Mouse (Mus musculus): Measurements from ENCODE around the gene Cpa2. TPM values are rescaled to one million over a fixed set of nuclear protein-coding genes. Genes with fewer than 3 reads are reported as not detected.
A peak's percentile ranks its signal among the peaks of the same experiment; 100 is the strongest.

Cpa2 gene
- polyA plus RNA-seq, 1 experiment from 2014 or later: 8.4 TPM

- WGBS: 7% methylated on average over 17 of the region's 17 CpGs
- peak; percentile 68 for DNase-seq (ENCODE audit: low spot score)
These were observed 5.3 kb downstream of the Cpa2 start for GRCm38 (mm10) chr6:30546571-30547273.

GRCm38 (mm10) chr6:30547274-30547645 lies 5.9 kb downstream of the Cpa2 start:
- ATAC-seq (ENCODE audit: low FRiP score): peak; percentile 44; the same call in 1 of the 2 replicates
- WGBS: 0% methylated on average over 17 of the region's 17 CpGs
- no peaks in the 10 kb centered on the region for H3K27me3 ChIP-seq (ENCODE audit: control insufficient read depth, insufficient read depth, low read length)

More at GRCm38 (mm10) chr6:30546571-30547273, 5.3 kb downstream of the Cpa2 start:
- Histone ChIP-seq H3K4me1 (replicated peaks; ENCODE audit: control insufficient read depth, insufficient read depth, low read length) (peaks cover 39% of the 10 kb centered on the region), H3K27ac (peak overlapping the region; percentile 94), H3K4me2 (replicated peaks) (peak overlapping the region; percentile 53), H3K36me3 (replicated peaks; ENCODE audit: control insufficient read depth, insufficient read depth) (no peaks in the 10 kb centered on the region), H3K9ac (peak overlapping the region; percentile 54), H3K9me3 (ENCODE audit: control insufficient read depth, low read length) (no peaks in the 10 kb centered on the region), H3K27me3 (ENCODE audit: control insufficient read depth, insufficient read depth, low read length) (no peaks in the 10 kb centered on the region), H3K4me3 (replicated peaks; ENCODE audit: low read length) (peak overlapping the region; percentile 20)
- peak; percentile 61 for ATAC-seq (ENCODE audit: low FRiP score)

GRCm38 (mm10) chr6:30547656-30548306 lies 6.4 kb downstream of the Cpa2 start:
- peak overlapping the region; percentile 17; the same call in 1 of the 2 replicates for H3K4me2 ChIP-seq (replicated peaks)
- no peaks in the 10 kb centered on the region for H3K27me3 ChIP-seq (ENCODE audit: control insufficient read depth, insufficient read depth, low read length)
- peak overlapping the region; percentile 67 for H3K27ac ChIP-seq
- DNase-seq (ENCODE audit: low spot score) (no peak), ATAC-seq (ENCODE audit: low FRiP score) (no peak)
- H3K9ac ChIP-seq: no peak overlapping the region
- no peaks in the 10 kb centered on the region for H3K36me3 ChIP-seq (replicated peaks; ENCODE audit: control insufficient read depth, insufficient read depth)
- H3K9me3 ChIP-seq (ENCODE audit: control insufficient read depth, low read length): no peaks in the 10 kb centered on the region
- peaks cover 44% of the 10 kb centered on the region for H3K4me1 ChIP-seq (replicated peaks; ENCODE audit: control insufficient read depth, insufficient read depth, low read length)
- H3K4me3 ChIP-seq (replicated peaks; ENCODE audit: low read length): no peak overlapping the region
- 21% methylated on average over 9 of the region's 9 CpGs for WGBS

More at GRCm38 (mm10) chr6:30547274-30547645, 5.9 kb downstream of the Cpa2 start:
- Histone ChIP-seq H3K27ac (peak overlapping the region; percentile 94), H3K9ac (peak overlapping the region; percentile 54), H3K4me2 (replicated peaks) (peak overlapping the region; percentile 53), H3K4me3 (replicated peaks; ENCODE audit: low read length) (peak overlapping the region; percentile 20), H3K4me1 (replicated peaks; ENCODE audit: control insufficient read depth, insufficient read depth, low read length) (peaks cover 39% of the 10 kb centered on the region), H3K36me3 (replicated peaks; ENCODE audit: control insufficient read depth, insufficient read depth) (no peaks in the 10 kb centered on the region), H3K9me3 (ENCODE audit: control insufficient read depth, low read length) (no peaks in the 10 kb centered on the region)
- peak; percentile 75 for DNase-seq (ENCODE audit: low spot score)

- H3K4me2 ChIP-seq (replicated peaks): 0 out of 2 replicates have a peak overlapping the region, but pooled peaks have one; percentile 17
- no peak overlapping the region for H3K9ac ChIP-seq
- no peaks in the 10 kb centered on the region for H3K27me3 ChIP-seq (ENCODE audit: control insufficient read depth, insufficient read depth, low read length)
- ATAC-seq (ENCODE audit: low FRiP score) (no peak), DNase-seq (ENCODE audit: low spot score) (no peak)
- H3K4me3 ChIP-seq (replicated peaks; ENCODE audit: low read length): no peak overlapping the region
- no peaks in the 10 kb centered on the region for H3K36me3 ChIP-seq (replicated peaks; ENCODE audit: control insufficient read depth, insufficient read depth)
- peak overlapping the region; percentile 68 for H3K27ac ChIP-seq
- WGBS: 18% methylated on average over 15 of the region's 15 CpGs
- peaks cover 46% of the 10 kb centered on the region for H3K4me1 ChIP-seq (replicated peaks; ENCODE audit: control insufficient read depth, insufficient read depth, low read length)
- H3K9me3 ChIP-seq (ENCODE audit: control insufficient read depth, low read length): no peaks in the 10 kb centered on the region
These were observed 7.9 kb downstream of the Cpa2 start for GRCm38 (mm10) chr6:30549231-30549761.

- H3K4me1 ChIP-seq (replicated peaks; ENCODE audit: control insufficient read depth, insufficient read depth, low read length): peaks cover 40% of the 10 kb centered on the region
- no peak overlapping the region for H3K4me2 ChIP-seq (replicated peaks)
These were observed 9.3 kb downstream of the Cpa2 start for GRCm38 (mm10) chr6:30550496-30551192.

GRCm38 (mm10) chr6:30551193-30551515 lies 9.8 kb downstream of the Cpa2 start:
- ATAC-seq (ENCODE audit: low FRiP score) (no peak), DNase-seq (ENCODE audit: low spot score) (no peak)
- Histone ChIP-seq H3K27me3 (ENCODE audit: control insufficient read depth, insufficient read depth, low read length) (no peaks in the 10 kb centered on the region), H3K9me3 (ENCODE audit: control insufficient read depth, low read length) (no peaks in the 10 kb centered on the region), H3K27ac (peak overlapping the region; percentile 80), H3K4me3 (replicated peaks; ENCODE audit: low read length) (no peak overlapping the region), H3K4me2 (replicated peaks) (peak overlapping the region; percentile 46; the same call in 1 of the 2 replicates), H3K9ac (no peak overlapping the region), H3K36me3 (replicated peaks; ENCODE audit: control insufficient read depth, insufficient read depth) (no peaks in the 10 kb centered on the region), H3K4me1 (replicated peaks; ENCODE audit: control insufficient read depth, insufficient read depth, low read length) (peaks cover 35% of the 10 kb centered on the region)

More at GRCm38 (mm10) chr6:30550496-30551192, 9.3 kb downstream of the Cpa2 start:
- WGBS: 34% methylated on average over 7 of the region's 7 CpGs
- Histone ChIP-seq H3K4me3 (replicated peaks; ENCODE audit: low read length) (no peak overlapping the region), H3K9me3 (ENCODE audit: control insufficient read depth, low read length) (no peaks in the 10 kb centered on the region), H3K9ac (no peak overlapping the region), H3K27ac (peak overlapping the region; percentile 80), H3K27me3 (ENCODE audit: control insufficient read depth, insufficient read depth, low read length) (no peaks in the 10 kb centered on the region), H3K36me3 (replicated peaks; ENCODE audit: control insufficient read depth, insufficient read depth) (no peaks in the 10 kb centered on the region)
- DNase-seq (ENCODE audit: low spot score): no peak
- no peak for ATAC-seq (ENCODE audit: low FRiP score)

- Histone ChIP-seq H3K9me3 (ENCODE audit: control insufficient read depth, low read length) (no peaks in the 10 kb centered on the region), H3K36me3 (replicated peaks; ENCODE audit: control insufficient read depth, insufficient read depth) (no peaks in the 10 kb centered on the region), H3K4me2 (replicated peaks) (peak overlapping the region; percentile 46), H3K27ac (peak overlapping the region; percentile 80), H3K9ac (peak overlapping the region; percentile 48), H3K4me3 (replicated peaks; ENCODE audit: low read length) (peak overlapping the region; percentile 13; the same call in 1 of the 2 replicates), H3K27me3 (ENCODE audit: control insufficient read depth, insufficient read depth, low read length) (no peaks in the 10 kb centered on the region), H3K4me1 (replicated peaks; ENCODE audit: control insufficient read depth, insufficient read depth, low read length) (peaks cover 28% of the 10 kb centered on the region)
- DNase-seq (ENCODE audit: low spot score): peak; percentile 81
- WGBS: 15% methylated on average over 23 of the region's 23 CpGs
- peak; percentile 57 for ATAC-seq (ENCODE audit: low FRiP score)
These were observed 10.5 kb downstream of the Cpa2 start for GRCm38 (mm10) chr6:30551644-30552580.

GRCm38 (mm10) chr6:30552628-30553027 lies 11.2 kb downstream of the Cpa2 start:
- WGBS: 61% methylated on average over 6 of the region's 6 CpGs
- DNase-seq (ENCODE audit: low spot score): no peak
- no peaks in the 10 kb centered on the region for H3K36me3 ChIP-seq (replicated peaks; ENCODE audit: control insufficient read depth, insufficient read depth)
- no peak overlapping the region for H3K4me3 ChIP-seq (replicated peaks; ENCODE audit: low read length)
- H3K9ac ChIP-seq: no peak overlapping the region
- H3K4me2 ChIP-seq (replicated peaks): peak overlapping the region; percentile 46
- peak overlapping the region; percentile 45; the same call in 1 of the 2 replicates for H3K27ac ChIP-seq
- ATAC-seq (ENCODE audit: low FRiP score): no peak
- H3K4me1 ChIP-seq (replicated peaks; ENCODE audit: control insufficient read depth, insufficient read depth, low read length): peaks cover 25% of the 10 kb centered on the region; the same call in 1 of the 2 replicates
- H3K27me3 ChIP-seq (ENCODE audit: control insufficient read depth, insufficient read depth, low read length): no peaks in the 10 kb centered on the region
- no peaks in the 10 kb centered on the region for H3K9me3 ChIP-seq (ENCODE audit: control insufficient read depth, low read length)
